Mouse (Mus musculus) right cerebral cortex, adult 18-20 months (tissue): Measurements from ENCODE around the gene Dazap2.

ENCODE experiments used
- DNase-seq: peaks from one replicate; pipeline ENCODE4 v3.0.0; 2022; ENCODE audit warnings: mixed read lengths

The Dazap2 gene

GRCm38 (mm10) chr15:100639972-100640750 is 25.0 kb downstream of the Dazap2 start:
- no peak for DNase-seq

GRCm38 (mm10) chr15:100641226-100641810 is 26.2 kb downstream of the Dazap2 start:
- DNase-seq, result no peak

- DNase-seq, result no peak
These were observed 27.3 kb downstream of the Dazap2 start for GRCm38 (mm10) chr15:100642451-100642850.

- DNase-seq, result no peak
These were observed 31.0 kb downstream of the Dazap2 start for GRCm38 (mm10) chr15:100646161-100646560.

GRCm38 (mm10) chr15:100650111-100650510 is 35.0 kb downstream of the Dazap2 start:
- DNase-seq, result no peak

GRCm38 (mm10) chr15:100651610-100652009 is 36.5 kb downstream of the Dazap2 start:
- DNase-seq, result no peak

GRCm38 (mm10) chr15:100654271-100654670 is 39.1 kb downstream of the Dazap2 start:
- no peak for DNase-seq

- DNase-seq, result no peak
These were observed 40.1 kb downstream of the Dazap2 start for GRCm38 (mm10) chr15:100655201-100655600.

GRCm38 (mm10) chr15:100660306-100660705 is 45.2 kb downstream of the Dazap2 start:
- DNase-seq, result no peak

GRCm38 (mm10) chr15:100660805-100661204 is 45.7 kb downstream of the Dazap2 start:
- DNase-seq, result no peak

GRCm38 (mm10) chr15:100664813-100665274 is 49.7 kb downstream of the Dazap2 start:
- DNase-seq, result no peak

- no peak for DNase-seq
These were observed 50.5 kb downstream of the Dazap2 start for GRCm38 (mm10) chr15:100665411-100666218.

- no peak for DNase-seq
These were observed 51.1 kb downstream of the Dazap2 start for GRCm38 (mm10) chr15:100666219-100666696.

GRCm38 (mm10) chr15:100666851-100667250 is 51.7 kb downstream of the Dazap2 start:
- DNase-seq, result no peak

GRCm38 (mm10) chr15:100667420-100667819 is 52.3 kb downstream of the Dazap2 start:
- no peak for DNase-seq

GRCm38 (mm10) chr15:100667871-100668545 is 52.9 kb downstream of the Dazap2 start:
- no peak for DNase-seq

GRCm38 (mm10) chr15:100669337-100669736 is 54.2 kb downstream of the Dazap2 start, which contains the start of gene Bin2:
Gene Bin2, minus strand, starts transcription at chr15:100669553.
- no peak for DNase-seq

- no peak for DNase-seq
These were observed 54.9 kb downstream of the Dazap2 start for GRCm38 (mm10) chr15:100670004-100670403.
